Mouse (Mus musculus): Measurements from ENCODE around the gene Ube2h.

GRCm38 (mm10) chr6:30172441-30172819, 131.9 kb downstream of the Ube2h start:
- TF ChIP-seq TCF12 (IDR thresholded peaks at IDR 0.05; ENCODE audit: insufficient read depth, poor library complexity, severe bottlenecking) (no peak), E2F4 (IDR thresholded peaks at IDR 0.05; ENCODE audit: insufficient read depth) (no peak)
